Mouse (Mus musculus) adrenal gland, postnatal 4 days (tissue): ENCODE data around the gene Mgp. TPM values are rescaled to one million over a fixed set of nuclear protein-coding genes. Genes with fewer than 3 reads are reported as not detected.
"Not testable (repeated sequence)": the region's sequence is repeated elsewhere in the genome, so short reads cannot be mapped to it uniquely, and the experiment has no call there.

ENCODE experiments used
- DNase-seq, 2 experiments: peaks; one replicate each; pipeline ENCODE4 v3.0.0; 2021 to 2022; ENCODE audit warnings: low spot score in 2 of 2, mixed read lengths in 2 of 2
- total RNA-seq, 2 experiments: library from RNA; stranded (reverse); gene quantifications; 2 replicates each; pipeline ENCODE4 v1.2.3; 2021

Mgp gene
- total RNA-seq, 2 experiments from 2014 or later: 174 to 199 TPM

GRCm38 (mm10) chr6:136898954-136899353 lies 23.3 kb upstream of the Mgp start:
- no peak for DNase-seq

- DNase-seq: no peak
Measured at GRCm38 (mm10) chr6:136898222-136898621, 22.6 kb upstream of the Mgp start.

- DNase-seq: no peak
Measured at GRCm38 (mm10) chr6:136897789-136898188, 22.2 kb upstream of the Mgp start.

- no peak for DNase-seq
Measured at GRCm38 (mm10) chr6:136894532-136895339, 19.1 kb upstream of the Mgp start.

GRCm38 (mm10) chr6:136892002-136892401 lies 16.4 kb upstream of the Mgp start:
- no peak for DNase-seq

- no peak for DNase-seq
Measured at GRCm38 (mm10) chr6:136889554-136889953, 13.9 kb upstream of the Mgp start.

- no peak for DNase-seq
Measured at GRCm38 (mm10) chr6:136889067-136889466, 13.4 kb upstream of the Mgp start.

GRCm38 (mm10) chr6:136887854-136888253 lies 12.2 kb upstream of the Mgp start:
- peak in 1 of 2 experiments; percentile 19 for DNase-seq

- not testable (repeated sequence) for DNase-seq
Measured at GRCm38 (mm10) chr6:136884766-136885165, 9.1 kb upstream of the Mgp start.

- no peak for DNase-seq
Measured at GRCm38 (mm10) chr6:136883961-136884360, 8.3 kb upstream of the Mgp start.

- DNase-seq: no peak
Measured at GRCm38 (mm10) chr6:136883431-136883915, 7.8 kb upstream of the Mgp start.

GRCm38 (mm10) chr6:136881678-136882077 lies 6.1 kb upstream of the Mgp start:
- no peak for DNase-seq

- no peak for DNase-seq
Measured at GRCm38 (mm10) chr6:136874599-136874998, 1.0 kb downstream of the Mgp start.

GRCm38 (mm10) chr6:136868921-136869320 lies 6.7 kb downstream of the Mgp start:
- no peak for DNase-seq

GRCm38 (mm10) chr6:136866150-136866549 lies 9.5 kb downstream of the Mgp start:
- DNase-seq: no peak

- no peak for DNase-seq
Measured at GRCm38 (mm10) chr6:136865360-136865759, 10.3 kb downstream of the Mgp start.

- DNase-seq: no peak
Measured at GRCm38 (mm10) chr6:136861020-136861419, 14.6 kb downstream of the Mgp start.

- DNase-seq: no peak
Measured at GRCm38 (mm10) chr6:136858420-136858819, 17.2 kb downstream of the Mgp start.

GRCm38 (mm10) chr6:136857873-136858260 lies 17.8 kb downstream of the Mgp start:
- no peak for DNase-seq

- DNase-seq: no peak
Measured at GRCm38 (mm10) chr6:136857186-136857872, 18.3 kb downstream of the Mgp start, which contains the start of gene Art4. TSS of gene Art4 (minus strand) at chr6:136857733.

- DNase-seq: no peak
Measured at GRCm38 (mm10) chr6:136856071-136856636, 19.5 kb downstream of the Mgp start.

GRCm38 (mm10) chr6:136855183-136855582 lies 20.4 kb downstream of the Mgp start:
- no peak for DNase-seq
